Mouse (Mus musculus): ENCODE data around the gene Akirin1.

- TF ChIP-seq CTCF (IDR thresholded peaks at IDR 0.05; ENCODE audit: control insufficient read depth, insufficient read depth, low read length) (no peak), POLR2A (IDR thresholded peaks at IDR 0.05; ENCODE audit: borderline replicate concordance, control insufficient read depth, low read depth, low read length) (no peak)
Observed at GRCm38 (mm10) chr4:123705340-123705739, 44.8 kb downstream of the Akirin1 start.
